Mouse (Mus musculus): ENCODE data around the gene Phldb2. TPM values are rescaled to one million over a fixed set of nuclear protein-coding genes. Genes with fewer than 3 reads are reported as not detected.

Gene Phldb2
- total and polyA plus RNA-seq, 3 experiments = not detected

GRCm38 (mm10) chr16:45757421-45758078 lies 195.8 kb downstream of the Phldb2 start:
- Histone ChIP-seq H3K9me3 (replicated peaks; ENCODE audit: insufficient read depth, low read length) (no peaks in the 10 kb centered on the region), H3K27ac (ENCODE audit: control insufficient read depth, low read depth, low read length) (no peak overlapping the region), H3K4me1 (ENCODE audit: control insufficient read depth in 1 of 2, insufficient read depth in 2 of 2, low read length in 2 of 2) (no peaks in the 10 kb centered on the region), H3K27me3 (ENCODE audit: control insufficient read depth in 1 of 2, insufficient read depth in 2 of 2, low read length in 2 of 2) (no peaks in the 10 kb centered on the region), H3K4me3 (ENCODE audit: control insufficient read depth in 1 of 2, insufficient read depth in 1 of 2, low read depth in 2 of 2, low read length in 2 of 2) (0 out of 4 replicates have a peak overlapping the region, but pooled peaks of 1 of the 2 experiments have one; percentile 11), H3K79me2 (ENCODE audit: control insufficient read depth, insufficient read depth, low read length, poor library complexity) (no peaks in the 10 kb centered on the region), H3K36me3 (ENCODE audit: control insufficient read depth in 1 of 2, insufficient read depth in 2 of 2, low read length in 2 of 2) (no peaks in the 10 kb centered on the region), H3K9ac (ENCODE audit: control insufficient read depth, low read depth, low read length, poor library complexity, severe bottlenecking) (no peak overlapping the region)
- DNase-seq (ENCODE audit: low read depth, low spot score) = no peak
- no peak for TF ChIP-seq CHD1 (IDR thresholded peaks at IDR 0.05; ENCODE audit: low read depth, low read length)
- no peak for TF ChIP-seq POLR2A (IDR thresholded peaks at IDR 0.05; ENCODE audit: control insufficient read depth in 1 of 2, insufficient read depth in 1 of 2, low read depth in 1 of 2, low read length in 2 of 2, poor library complexity in 1 of 2)
- no peak for TF ChIP-seq SIN3A (IDR thresholded peaks at IDR 0.05; ENCODE audit: low read length)
- TF ChIP-seq ELF1 (IDR thresholded peaks at IDR 0.05; ENCODE audit: low read depth, low read length) = no peak

GRCm38 (mm10) chr16:45756855-45757254 lies 196.5 kb downstream of the Phldb2 start:
- Histone ChIP-seq H3K9ac (ENCODE audit: control insufficient read depth, low read depth, low read length, poor library complexity, severe bottlenecking) (no peak overlapping the region), H3K9me3 (replicated peaks; ENCODE audit: insufficient read depth, low read length) (no peaks in the 10 kb centered on the region), H3K27ac (ENCODE audit: control insufficient read depth, low read depth, low read length) (no peak overlapping the region), H3K4me3 (ENCODE audit: control insufficient read depth in 1 of 2, insufficient read depth in 1 of 2, low read depth in 2 of 2, low read length in 2 of 2) (peak overlapping the region in 1 of 2 experiments; percentile 11; a peak in 1 of 4 replicates), H3K4me1 (ENCODE audit: control insufficient read depth in 1 of 2, insufficient read depth in 2 of 2, low read length in 2 of 2) (no peaks in the 10 kb centered on the region), H3K79me2 (ENCODE audit: control insufficient read depth, insufficient read depth, low read length, poor library complexity) (no peaks in the 10 kb centered on the region), H3K27me3 (ENCODE audit: control insufficient read depth in 1 of 2, insufficient read depth in 2 of 2, low read length in 2 of 2) (no peaks in the 10 kb centered on the region), H3K36me3 (ENCODE audit: control insufficient read depth in 1 of 2, insufficient read depth in 2 of 2, low read length in 2 of 2) (no peaks in the 10 kb centered on the region)
- DNase-seq (ENCODE audit: low read depth, low spot score) = peak; percentile 73
- peak; percentile 80 for TF ChIP-seq SMC3 (IDR thresholded peaks at IDR 0.05; ENCODE audit: low read depth, low read length)
- TF ChIP-seq SIN3A (IDR thresholded peaks at IDR 0.05; ENCODE audit: low read length) = no peak
- TF ChIP-seq CTCF (IDR thresholded peaks at IDR 0.05 in 2 of 3, conservative IDR thresholded peaks at IDR 0.05 in 1 of 3; ENCODE audit: control insufficient read depth in 1 of 3, insufficient read depth in 1 of 3, low read depth in 2 of 3, low read length in 3 of 3, poor library complexity in 1 of 3, severe bottlenecking in 1 of 3) = peak; percentile 27 to 81 (median 53); a peak in 5 of 6 replicates
- peak; percentile 75 for TF ChIP-seq ZC3H11A (IDR thresholded peaks at IDR 0.05; ENCODE audit: low read depth, low read length)
- TF ChIP-seq RAD21 (IDR thresholded peaks at IDR 0.05; ENCODE audit: low read depth, low read length) = peak; percentile 85
- no peak for TF ChIP-seq TCF12 (IDR thresholded peaks at IDR 0.05; ENCODE audit: low read depth, low read length)
- TF ChIP-seq ZNF384 (IDR thresholded peaks at IDR 0.05; ENCODE audit: low read depth, low read length) = no peak

- Histone ChIP-seq H3K9ac (ENCODE audit: control insufficient read depth, low read depth, low read length, poor library complexity, severe bottlenecking) (no peak overlapping the region), H3K36me3 (ENCODE audit: control insufficient read depth in 1 of 2, insufficient read depth in 2 of 2, low read length in 2 of 2) (peaks cover 2 to 14% of the 10 kb centered on the region in 2 experiments; a peak in 3 of 4 replicates), H3K27me3 (ENCODE audit: control insufficient read depth in 1 of 2, insufficient read depth in 2 of 2, low read length in 2 of 2) (no peaks in the 10 kb centered on the region), H3K4me3 (ENCODE audit: control insufficient read depth in 1 of 2, insufficient read depth in 1 of 2, low read depth in 2 of 2, low read length in 2 of 2) (no peak overlapping the region), H3K4me1 (ENCODE audit: control insufficient read depth in 1 of 2, insufficient read depth in 2 of 2, low read length in 2 of 2) (no peaks in the 10 kb centered on the region; a peak in 1 of 4 replicates), H3K27ac (ENCODE audit: control insufficient read depth, low read depth, low read length) (no peak overlapping the region), H3K79me2 (ENCODE audit: control insufficient read depth, insufficient read depth, low read length, poor library complexity) (peaks cover 10% of the 10 kb centered on the region), H3K9me3 (replicated peaks; ENCODE audit: insufficient read depth, low read length) (no peaks in the 10 kb centered on the region)
- no peak for TF ChIP-seq SMC3 (IDR thresholded peaks at IDR 0.05; ENCODE audit: low read depth, low read length)
- TF ChIP-seq CTCF (IDR thresholded peaks at IDR 0.05 in 2 of 3, conservative IDR thresholded peaks at IDR 0.05 in 1 of 3; ENCODE audit: control insufficient read depth in 1 of 3, insufficient read depth in 1 of 3, low read depth in 2 of 3, low read length in 3 of 3, poor library complexity in 1 of 3, severe bottlenecking in 1 of 3) = no peak
- TF ChIP-seq POLR2A (IDR thresholded peaks at IDR 0.05; ENCODE audit: control insufficient read depth in 1 of 2, insufficient read depth in 1 of 2, low read depth in 1 of 2, low read length in 2 of 2, poor library complexity in 1 of 2) = no peak
- TF ChIP-seq MAX (IDR thresholded peaks at IDR 0.05; ENCODE audit: low read length) = no peak
- TF ChIP-seq ELF1 (IDR thresholded peaks at IDR 0.05; ENCODE audit: low read depth, low read length) = no peak
- no peak for TF ChIP-seq MYC (IDR thresholded peaks at IDR 0.05; ENCODE audit: low read depth, low read length)
- TF ChIP-seq EP300 (IDR thresholded peaks at IDR 0.05; ENCODE audit: low read depth in 1 of 2, low read length in 2 of 2) = no peak
- TF ChIP-seq MYB (IDR thresholded peaks at IDR 0.05; ENCODE audit: low read depth, low read length) = no peak
- TF ChIP-seq ZNF384 (IDR thresholded peaks at IDR 0.05; ENCODE audit: low read depth, low read length) = no peak
- TF ChIP-seq POLR2AphosphoS2 (IDR thresholded peaks at IDR 0.05; ENCODE audit: low read length) = no peak
- TF ChIP-seq UBTF (IDR thresholded peaks at IDR 0.05; ENCODE audit: borderline replicate concordance, insufficient read depth, low read depth, low read length) = no peak
- no peak for TF ChIP-seq GABPA (IDR thresholded peaks at IDR 0.05; ENCODE audit: low read depth, low read length)
- TF ChIP-seq TBP (IDR thresholded peaks at IDR 0.05; ENCODE audit: low read depth, low read length) = no peak
- no peak for TF ChIP-seq NRF1 (IDR thresholded peaks at IDR 0.05; ENCODE audit: insufficient read depth, low read depth, low read length, poor library complexity, severe bottlenecking)
- no peak for TF ChIP-seq JUND (IDR thresholded peaks at IDR 0.05; ENCODE audit: low read depth, low read length)
- TF ChIP-seq USF1 (IDR thresholded peaks at IDR 0.05; ENCODE audit: low read depth, low read length) = no peak
- no peak for DNase-seq (ENCODE audit: low read depth, low spot score)
Measured at GRCm38 (mm10) chr16:45743591-45744144, 209.7 kb downstream of the Phldb2 start.
